Mouse (Mus musculus): ENCODE data around the gene Cavin1. TPM values are rescaled to one million over a fixed set of nuclear protein-coding genes. Genes with fewer than 3 reads are reported as not detected.

Gene Cavin1
- polyA plus RNA-seq, 1 experiment = 43.9 TPM

DNA sequence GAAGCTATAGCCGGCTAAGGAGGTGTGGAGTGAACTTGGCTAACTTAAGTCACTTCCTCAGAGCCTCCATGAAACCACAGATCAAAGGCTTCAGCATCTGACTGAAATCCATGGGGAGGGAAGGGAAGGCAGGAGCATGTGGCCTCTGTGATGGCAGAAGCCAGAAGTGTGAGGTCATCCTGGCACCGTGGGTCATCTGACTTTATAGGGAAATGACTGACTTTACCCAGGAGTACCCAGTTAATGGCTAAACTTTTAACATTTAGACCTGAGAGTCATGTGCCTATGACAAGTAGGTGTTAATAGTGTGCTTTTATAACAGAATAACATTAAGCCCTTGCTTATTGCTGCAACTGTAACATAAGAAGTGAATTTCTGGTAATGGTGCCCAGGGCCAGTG lies 62.6 kb downstream of the Cavin1 start:
- no peak for TF ChIP-seq FLI1 (IDR thresholded peaks at IDR 0.05; ENCODE audit: low read length)
- TF ChIP-seq GATA1 (IDR thresholded peaks at IDR 0.05; ENCODE audit: borderline replicate concordance, low read length) = no peak
- Histone ChIP-seq H3K4me1 (peaks cover 80% of the 10 kb centered on the region), H3K9me3 (no peaks in the 10 kb centered on the region), H3K27me3 (replicated peaks) (no peaks in the 10 kb centered on the region), H3K36me3 (replicated peaks; ENCODE audit: low read length) (peaks cover 96% of the 10 kb centered on the region), H3K4me3 (replicated peaks) (no peak overlapping the region)

DNA sequence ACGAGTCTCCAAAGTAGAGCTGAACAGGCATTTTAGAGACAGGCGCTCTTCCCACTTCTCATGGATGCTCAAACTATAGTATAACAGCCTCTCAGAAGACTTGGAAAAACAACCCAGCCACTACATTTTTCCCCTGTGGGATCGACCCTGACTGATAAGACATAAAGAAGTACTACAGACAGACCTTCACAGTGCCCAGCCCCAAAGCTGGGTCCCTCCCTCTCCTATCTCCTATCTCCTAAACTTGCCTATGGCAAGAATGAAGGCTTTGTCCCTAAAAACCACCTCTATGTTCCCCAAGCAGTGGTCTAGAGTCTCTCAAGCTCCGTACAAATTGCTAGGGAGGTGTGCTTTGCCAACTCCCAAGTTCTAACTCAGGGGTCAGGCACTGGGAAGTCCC lies 63.8 kb downstream of the Cavin1 start:
- TF ChIP-seq FLI1 (IDR thresholded peaks at IDR 0.05; ENCODE audit: low read length) (no peak), GATA1 (IDR thresholded peaks at IDR 0.05; ENCODE audit: borderline replicate concordance, low read length) (no peak)
- Histone ChIP-seq H3K9me3 (no peaks in the 10 kb centered on the region), H3K36me3 (replicated peaks; ENCODE audit: low read length) (peaks cover 96% of the 10 kb centered on the region), H3K27me3 (replicated peaks) (no peaks in the 10 kb centered on the region), H3K4me1 (peaks cover 70% of the 10 kb centered on the region), H3K4me3 (replicated peaks) (no peak overlapping the region)

Other genes starting within 250 kb of the Cavin1 start
- 502 and 744 TPM in 2 replicates for gene Rab5c, start 232.7 kb downstream of the Cavin1 start, polyA plus RNA-seq (2012; ENCODE audit: insufficient read depth, low replicate concordance)
- 0.43 TPM in 1 of 2 replicates, not detected in the other for gene Kcnh4, start 210.9 kb downstream of the Cavin1 start, polyA plus RNA-seq (2012; ENCODE audit: insufficient read depth, low replicate concordance)
- gene Hcrt, start 208.0 kb downstream of the Cavin1 start, polyA plus RNA-seq (2012; ENCODE audit: insufficient read depth, low replicate concordance) = not detected in 2 replicates
- 2.2 and 7.2 TPM in 2 replicates for gene Ghdc, start 199.9 kb downstream of the Cavin1 start, polyA plus RNA-seq (2012; ENCODE audit: insufficient read depth, low replicate concordance)
- gene Stat5b, start 120.2 kb downstream of the Cavin1 start, polyA plus RNA-seq (2012; ENCODE audit: insufficient read depth, low replicate concordance) = 5.7 and 12.8 TPM in 2 replicates
- gene Stat5a, start 111.5 kb downstream of the Cavin1 start, polyA plus RNA-seq (2012; ENCODE audit: insufficient read depth, low replicate concordance) = 2.3 and 3.9 TPM in 2 replicates
- 63.3 and 82.6 TPM in 2 replicates for gene Stat3, start 31.3 kb downstream of the Cavin1 start, polyA plus RNA-seq (2012; ENCODE audit: insufficient read depth, low replicate concordance)
- gene Atp6v0a1, start 38.6 kb upstream of the Cavin1 start, polyA plus RNA-seq (2012; ENCODE audit: insufficient read depth, low replicate concordance) = 90.5 and 153 TPM in 2 replicates
- 30.7 and 32.1 TPM in 2 replicates for gene Naglu, start 99.1 kb upstream of the Cavin1 start, polyA plus RNA-seq (2012; ENCODE audit: insufficient read depth, low replicate concordance)
- gene Hsd17b1, start 107.5 kb upstream of the Cavin1 start, polyA plus RNA-seq (2012; ENCODE audit: insufficient read depth, low replicate concordance) = 3.5 and 5.8 TPM in 2 replicates
- 17.7 and 36.8 TPM in 2 replicates for gene Coasy, start 111.7 kb upstream of the Cavin1 start, polyA plus RNA-seq (2012; ENCODE audit: insufficient read depth, low replicate concordance)
- gene Mlx, start 116.4 kb upstream of the Cavin1 start, polyA plus RNA-seq (2012; ENCODE audit: insufficient read depth, low replicate concordance) = 2.8 and 12.4 TPM in 2 replicates
- gene Psmc3ip, start 124.5 kb upstream of the Cavin1 start, polyA plus RNA-seq (2012; ENCODE audit: insufficient read depth, low replicate concordance) = 10.4 TPM in 1 of 2 replicates, not detected in the other
- 1.6 and 6.2 TPM in 2 replicates for gene Retreg3, start 149.0 kb upstream of the Cavin1 start, polyA plus RNA-seq (2012; ENCODE audit: insufficient read depth, low replicate concordance)
- 63.2 and 80.7 TPM in 2 replicates for gene Tubg1, start 149.1 kb upstream of the Cavin1 start, polyA plus RNA-seq (2012; ENCODE audit: insufficient read depth, low replicate concordance)
- not detected in 2 replicates for gene Tubg2, start 185.0 kb upstream of the Cavin1 start, polyA plus RNA-seq (2012; ENCODE audit: insufficient read depth, low replicate concordance)
- gene Cntnap1, start 199.6 kb upstream of the Cavin1 start, polyA plus RNA-seq (2012; ENCODE audit: insufficient read depth, low replicate concordance) = 0.72 and 0.89 TPM in 2 replicates
- gene Plekhh3, start 200.5 kb upstream of the Cavin1 start, polyA plus RNA-seq (2012; ENCODE audit: insufficient read depth, low replicate concordance) = 2.3 and 6.6 TPM in 2 replicates
- gene Ccr10, start 204.6 kb upstream of the Cavin1 start, polyA plus RNA-seq (2012; ENCODE audit: insufficient read depth, low replicate concordance) = 0.13 TPM in 1 of 2 replicates, not detected in the other

Measured in megakaryocyte, embryonic 14.5 days (primary cell).